Mouse (Mus musculus): ENCODE measurements around the gene Coq8b.

The Coq8b gene

DNA sequence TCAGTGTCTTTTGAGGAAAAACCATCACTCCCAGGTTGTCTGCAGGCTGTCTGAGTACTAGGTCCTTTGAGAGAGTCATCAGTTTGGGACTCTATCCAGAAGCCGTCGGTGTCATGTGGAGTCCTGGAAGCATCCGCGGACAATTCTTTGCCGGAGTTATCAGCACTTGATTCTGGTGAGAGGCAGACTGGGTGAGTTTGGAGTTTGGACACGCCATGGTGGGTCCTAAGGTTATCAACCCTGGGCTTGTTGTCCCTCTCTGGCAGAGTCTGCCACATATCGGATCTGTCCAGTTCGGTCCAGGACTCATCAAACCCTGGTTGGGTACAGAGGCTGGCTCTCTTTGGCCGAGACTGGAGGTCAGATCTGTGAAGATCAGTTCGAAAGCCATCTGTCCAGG lies 5.1 kb upstream of the Coq8b start:
- in situ Hi-C loops (cut with MboI, MseI), result loop anchor here in 1 of 2 experiments (25.0 kb wide), 1 partner anchor 1965 kb away; the partner anchor contains the start of genes Cic and Erf

DNA sequence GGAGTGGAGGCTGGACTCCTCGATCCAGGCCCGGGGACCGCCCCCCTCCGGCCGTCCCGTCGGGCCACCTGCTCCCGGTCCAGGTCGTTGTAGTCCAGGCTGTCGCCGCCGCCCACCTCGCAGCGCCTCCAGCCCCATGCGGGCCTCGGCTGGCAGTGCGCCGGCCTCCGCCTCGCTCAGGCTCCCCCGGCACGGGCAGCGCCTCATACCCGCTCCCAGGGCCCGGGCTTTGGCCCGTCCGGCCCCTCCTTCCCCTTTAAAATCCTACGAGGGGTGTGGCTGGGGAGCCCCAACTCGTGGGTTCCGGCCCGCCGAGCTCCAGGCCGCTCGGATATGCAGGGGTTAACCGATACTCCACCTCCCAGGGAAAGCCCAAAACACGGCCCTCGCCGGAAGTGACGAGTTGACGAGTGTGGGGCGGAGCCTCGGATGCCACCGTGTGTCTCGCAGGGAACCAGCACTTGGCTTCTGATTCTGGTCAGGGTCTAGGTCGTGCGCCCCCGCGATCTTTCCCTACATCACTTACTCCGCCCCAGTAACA lies 4.5 kb upstream of the Coq8b start, which contains the start of gene Itpkc:
Gene Itpkc (minus strand): TSS at position 381 of the 541 bp plus-strand sequence.
- in situ Hi-C loops (cut with MboI, MseI), result loop anchor here in 1 of 2 experiments (25.0 kb wide), 1 partner anchor 1966 kb away; the partner anchor contains the start of genes Cic and Erf

DNA sequence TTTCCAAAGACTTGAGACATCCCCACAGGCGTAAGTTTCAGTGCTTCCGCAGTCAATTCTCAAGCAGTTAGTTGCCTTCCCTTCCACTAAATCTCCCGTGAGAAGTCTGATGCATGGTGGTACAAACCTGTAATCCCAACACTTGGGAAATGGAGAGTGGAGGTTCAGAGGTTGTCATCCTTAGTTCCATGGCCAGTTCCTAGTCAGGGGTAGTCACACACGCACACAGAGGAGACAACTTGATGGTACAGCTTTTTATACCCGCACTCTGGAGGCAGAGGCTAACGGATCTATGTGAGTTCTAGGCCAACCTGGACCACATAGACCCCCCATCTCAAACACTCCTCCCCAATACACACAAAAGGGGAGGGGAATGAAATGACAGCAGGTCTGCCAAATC lies 4.0 kb upstream of the Coq8b start:
- in situ Hi-C loops (cut with MboI, MseI), result loop anchor here in 1 of 2 experiments (25.0 kb wide), 1 partner anchor 1967 kb away; the partner anchor contains the start of genes Cic and Erf

DNA sequence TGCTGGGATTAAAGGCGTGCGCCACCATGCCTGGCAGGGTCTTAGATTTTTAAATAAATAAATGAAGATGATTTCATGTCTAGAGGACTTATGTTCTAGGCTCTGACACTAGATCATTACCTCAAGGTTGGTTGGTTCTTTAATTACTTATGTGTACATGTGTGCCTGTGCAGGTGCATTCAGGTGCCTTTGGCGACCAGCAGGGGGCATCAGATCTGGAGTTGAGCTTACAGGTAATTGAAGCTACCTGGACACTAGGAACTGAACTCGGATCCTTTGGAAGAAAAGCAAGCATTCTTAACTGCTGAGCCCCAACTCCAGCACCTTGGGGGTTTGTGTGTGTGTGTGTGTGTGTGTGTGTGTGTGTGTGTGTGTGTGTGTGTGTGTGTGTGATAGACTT lies 2.0 kb upstream of the Coq8b start:
- in situ Hi-C loops (cut with MboI, MseI), result loop anchor here in 1 of 2 experiments (25.0 kb wide), 1 partner anchor 1968 kb away; the partner anchor contains the start of genes Cic and Erf

DNA sequence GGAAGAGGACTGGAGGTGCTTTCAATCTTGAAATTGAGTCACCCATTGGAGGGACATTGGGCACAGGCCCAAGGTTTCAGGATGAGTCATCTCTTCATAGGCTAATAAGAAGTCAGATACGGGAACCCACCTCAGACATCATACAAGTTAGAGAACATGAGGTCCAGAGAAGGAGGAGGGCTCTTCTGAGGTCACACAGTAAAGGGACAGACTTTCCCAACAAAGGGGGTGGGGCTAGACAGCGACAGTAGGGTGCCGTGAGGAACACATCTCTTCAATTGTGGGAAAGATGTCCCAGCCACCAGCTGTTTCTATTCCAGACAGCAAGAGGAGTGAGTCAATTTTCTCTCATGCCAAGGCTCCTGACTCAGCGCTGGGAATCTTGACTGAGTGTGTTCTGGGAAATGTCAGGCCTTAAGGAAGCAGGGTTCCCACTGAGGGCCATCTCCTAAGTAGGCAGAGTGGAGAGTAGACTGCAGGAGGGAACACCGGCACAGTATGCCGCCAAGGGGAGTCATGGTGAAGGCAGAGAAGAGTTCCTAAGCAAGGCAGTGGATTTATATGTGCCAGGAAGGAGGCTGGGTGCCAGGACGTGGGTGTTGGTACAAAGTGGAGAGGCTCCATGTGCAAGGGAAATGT lies 1.0 kb upstream of the Coq8b start:
- in situ Hi-C loops (cut with MboI, MseI), result loop anchor here in 1 of 2 experiments (25.0 kb wide), 1 partner anchor 1970 kb away; the partner anchor contains the start of genes Cic and Erf

DNA sequence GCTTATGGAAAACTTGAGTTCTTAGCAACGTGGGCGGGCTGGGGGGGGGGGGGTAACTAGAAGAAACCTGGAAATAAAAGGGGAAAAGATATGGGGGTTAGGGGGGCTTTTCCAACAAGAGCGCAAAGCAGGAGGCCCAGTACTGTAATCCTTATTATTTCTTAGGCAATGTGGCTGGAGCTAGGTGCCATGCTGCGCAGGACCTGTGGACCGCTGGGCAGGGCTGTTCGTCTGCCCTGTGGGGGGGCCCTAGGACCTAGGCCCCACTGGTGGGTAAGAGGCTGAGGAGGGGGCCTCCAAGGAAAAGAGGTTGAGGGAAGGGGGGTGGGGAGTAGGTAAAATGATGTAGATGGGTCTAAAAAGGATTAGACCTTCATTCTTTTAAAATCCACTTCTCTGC lies 477 bp downstream of the Coq8b start:
- in situ Hi-C loops (cut with MboI, MseI), result loop anchor here in 1 of 2 experiments (25.0 kb wide), 1 partner anchor 1971 kb away; the partner anchor contains the start of genes Cic and Erf

DNA sequence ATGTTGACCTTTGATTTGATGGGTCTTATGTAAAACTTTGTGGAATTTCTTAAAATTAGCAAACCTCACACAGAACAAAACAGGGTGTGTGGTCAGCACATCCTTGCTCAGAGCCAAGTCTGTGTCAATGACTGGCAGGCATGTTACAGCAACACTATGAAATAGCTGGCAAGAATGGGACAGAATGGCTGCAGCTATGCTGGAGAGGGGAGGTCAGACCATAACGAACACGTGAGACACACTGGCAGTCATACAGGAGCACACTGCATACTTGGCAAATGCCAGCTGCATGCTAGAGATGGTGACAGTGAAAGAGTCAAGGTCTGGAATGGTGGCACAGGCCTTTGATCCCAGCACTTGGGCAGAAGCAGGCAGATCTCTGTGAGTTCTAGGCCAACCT lies 2.9 kb downstream of the Coq8b start:
- in situ Hi-C loops (cut with MboI, MseI), result loop anchor here in 1 of 2 experiments (25.0 kb wide), 1 partner anchor 1973 kb away; the partner anchor contains the start of genes Cic and Erf

DNA sequence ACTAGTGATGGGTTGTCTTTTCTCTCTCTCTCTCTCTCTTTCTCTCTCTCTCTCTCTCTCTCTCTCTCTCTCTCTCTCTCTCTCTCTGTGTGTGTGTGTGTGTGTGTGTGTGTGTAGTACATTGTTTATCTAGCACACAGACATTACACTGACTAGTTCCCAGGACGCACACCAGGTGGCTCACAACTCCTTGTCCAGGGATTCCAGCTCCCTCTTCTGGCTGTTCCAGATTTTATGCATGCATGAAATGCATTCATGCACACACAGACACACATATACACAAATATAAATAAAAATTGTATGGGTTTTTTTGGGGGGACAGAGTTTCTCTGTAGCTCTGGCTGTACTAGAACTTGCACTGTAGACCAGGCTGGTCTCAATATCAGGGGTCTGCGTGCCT lies 4.7 kb downstream of the Coq8b start:
- in situ Hi-C loops (cut with MboI, MseI), result loop anchor here in 1 of 2 experiments (25.0 kb wide), 1 partner anchor 1975 kb away; the partner anchor contains the start of genes Cic and Erf

DNA sequence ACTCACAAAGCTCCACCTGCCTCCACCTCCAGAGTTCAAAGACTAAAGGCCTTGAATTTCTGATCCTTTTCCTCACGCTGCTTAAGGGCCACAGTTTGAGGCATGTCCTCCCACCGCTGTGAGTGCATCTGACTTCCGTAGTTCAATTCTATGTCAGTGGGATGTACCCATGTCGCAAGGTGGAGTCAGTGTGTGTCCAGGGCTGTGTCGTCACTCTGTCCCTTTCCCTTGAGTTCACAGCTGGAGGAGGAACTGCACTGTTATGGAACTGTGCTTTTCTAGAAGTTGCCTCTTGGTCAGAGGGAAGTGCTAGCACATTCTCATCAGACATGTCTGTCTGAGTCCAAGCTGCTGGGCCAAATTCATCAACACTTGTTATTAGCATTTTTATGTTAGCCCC lies 5.7 kb downstream of the Coq8b start:
- in situ Hi-C loops (cut with MboI, MseI), result loop anchor here in 1 of 2 experiments (25.0 kb wide), 1 partner anchor 1976 kb away; the partner anchor contains the start of genes Cic and Erf

DNA sequence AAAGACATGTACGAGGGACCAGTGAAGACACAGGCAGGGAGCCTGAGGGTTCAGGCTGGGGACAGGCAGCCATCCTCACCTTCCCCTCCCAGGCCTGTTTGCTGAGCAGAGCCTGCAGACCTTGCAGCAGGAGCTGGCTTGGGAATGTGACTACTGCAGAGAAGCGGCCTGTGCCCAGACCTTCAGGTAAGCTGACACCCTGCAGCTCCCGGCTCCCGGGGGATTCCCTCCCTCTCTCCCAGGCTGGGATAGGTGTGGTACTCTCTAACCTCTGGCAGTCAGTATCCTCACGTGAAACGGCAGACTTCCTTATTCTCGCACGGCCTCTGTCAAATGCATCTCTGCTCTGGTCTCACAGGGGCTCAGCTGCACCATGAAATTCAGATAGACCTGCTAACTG lies 10.4 kb downstream of the Coq8b start:
- in situ Hi-C loops (cut with MboI, MseI), result loop anchor here in 1 of 2 experiments (5.0 to 25.0 kb wide), 2 partner anchors 79 to 1981 kb away; partner anchors contain the start of genes Cic and Erf

DNA sequence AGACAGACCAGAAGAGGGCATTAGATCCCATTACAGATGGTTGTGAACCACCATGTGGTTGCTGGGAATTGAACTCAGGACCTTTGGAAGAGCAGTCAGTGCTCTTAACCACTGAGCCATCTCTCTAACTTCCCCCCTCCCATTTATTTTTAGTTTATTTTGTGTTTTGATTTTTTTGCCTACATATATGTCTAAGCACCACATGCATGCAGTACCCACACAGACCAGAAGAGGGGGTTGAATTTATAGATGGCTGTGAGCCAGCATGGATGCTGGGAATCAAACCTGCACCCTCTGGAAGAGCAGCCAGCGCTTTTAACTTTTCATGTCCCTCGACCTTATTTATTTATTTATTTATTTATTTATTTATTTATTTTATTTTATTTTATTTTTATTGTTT lies 11.3 kb downstream of the Coq8b start:
- in situ Hi-C loops (cut with MboI, MseI), result loop anchor here in 1 of 2 experiments (5.0 to 25.0 kb wide), 2 partner anchors 78 to 1982 kb away; partner anchors contain the start of genes Cic and Erf

DNA sequence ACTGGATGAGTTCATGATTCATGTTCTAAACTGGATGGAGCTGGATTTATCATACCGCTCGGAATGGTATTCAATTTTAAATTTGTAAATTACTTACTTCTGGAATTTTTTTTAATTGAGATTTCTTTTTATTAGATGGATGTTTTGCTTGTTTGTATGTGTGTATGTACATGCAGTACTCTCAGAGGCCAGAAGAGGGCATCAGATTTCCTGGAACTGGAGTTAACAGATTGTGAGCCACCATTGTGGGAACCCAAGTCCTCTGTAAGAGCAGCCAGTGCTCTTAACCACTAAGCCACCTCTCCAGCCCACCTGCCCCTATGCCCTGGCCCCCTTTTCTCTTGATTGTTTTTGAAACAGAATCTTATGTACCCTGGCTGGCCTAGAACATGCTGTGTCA lies 16.3 kb downstream of the Coq8b start:
- in situ Hi-C loops (cut with MboI, MseI), result loop anchor here in 1 of 2 experiments (25.0 kb wide), 1 partner anchor 1987 kb away; the partner anchor contains the start of genes Cic and Erf

DNA sequence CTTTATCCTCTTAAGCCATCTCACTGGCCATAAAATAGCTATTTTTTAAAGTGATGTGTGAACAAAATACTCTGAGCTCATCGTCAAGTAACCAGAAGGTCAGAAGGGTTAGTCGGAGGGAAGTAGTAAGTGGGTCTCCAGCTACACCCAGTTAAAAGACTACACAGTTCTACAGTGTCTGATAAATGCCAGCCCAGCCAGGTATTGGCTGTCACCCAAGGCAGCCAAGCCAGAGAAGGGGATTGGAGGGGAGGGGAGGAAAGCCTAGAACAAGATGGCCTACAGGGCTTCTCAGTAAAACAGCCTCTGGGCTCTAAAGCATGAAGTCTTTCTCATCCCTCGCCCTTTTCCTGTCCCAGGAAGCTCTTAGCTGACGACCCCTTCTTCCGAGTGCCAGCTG lies 17.1 kb downstream of the Coq8b start:
- in situ Hi-C loops (cut with MboI, MseI), result loop anchor here in 1 of 2 experiments (25.0 kb wide), 1 partner anchor 1988 kb away; the partner anchor contains the start of genes Cic and Erf

DNA sequence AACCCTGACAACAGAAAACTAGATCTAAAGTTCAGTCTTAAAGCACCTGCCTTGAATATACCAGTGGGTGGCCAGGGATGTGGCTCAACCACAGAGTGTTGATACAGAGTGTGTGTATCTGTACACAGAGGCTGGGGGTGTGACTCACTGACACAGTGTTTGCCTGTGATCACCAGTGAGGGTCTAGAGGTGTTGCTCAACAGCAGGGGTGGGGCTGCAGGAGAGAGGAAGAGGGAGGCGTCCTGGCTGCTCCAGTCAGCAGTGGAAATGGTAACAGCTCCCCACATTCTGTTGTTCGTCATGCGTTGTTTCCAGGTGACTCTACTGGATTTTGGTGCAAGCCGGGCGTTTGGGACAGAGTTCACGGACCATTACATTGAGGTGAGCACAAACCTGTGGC lies 19.1 kb downstream of the Coq8b start:
- in situ Hi-C loops (cut with MboI, MseI), result no loop called here

DNA sequence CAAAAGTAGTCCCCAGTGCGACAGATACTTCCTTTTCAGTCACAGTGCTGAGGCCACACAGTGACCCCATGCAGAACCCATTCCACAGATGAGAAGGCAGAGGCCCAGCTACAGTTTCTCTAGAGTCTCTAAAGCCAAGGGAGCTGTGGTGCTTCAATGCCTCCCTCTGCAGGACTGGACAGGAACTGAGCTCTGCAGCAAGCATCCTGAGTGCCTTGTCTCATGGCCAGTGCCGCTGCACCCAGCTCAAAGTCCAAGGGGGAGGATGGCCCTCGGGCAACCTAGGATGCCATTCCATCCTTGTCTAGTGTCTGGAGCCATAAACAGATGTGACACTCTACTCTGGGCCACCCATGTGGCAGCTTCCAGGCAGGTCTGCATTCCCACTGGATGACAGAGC lies 22.9 kb downstream of the Coq8b start:
- in situ Hi-C loops (cut with MboI, MseI), result no loop called here

DNA sequence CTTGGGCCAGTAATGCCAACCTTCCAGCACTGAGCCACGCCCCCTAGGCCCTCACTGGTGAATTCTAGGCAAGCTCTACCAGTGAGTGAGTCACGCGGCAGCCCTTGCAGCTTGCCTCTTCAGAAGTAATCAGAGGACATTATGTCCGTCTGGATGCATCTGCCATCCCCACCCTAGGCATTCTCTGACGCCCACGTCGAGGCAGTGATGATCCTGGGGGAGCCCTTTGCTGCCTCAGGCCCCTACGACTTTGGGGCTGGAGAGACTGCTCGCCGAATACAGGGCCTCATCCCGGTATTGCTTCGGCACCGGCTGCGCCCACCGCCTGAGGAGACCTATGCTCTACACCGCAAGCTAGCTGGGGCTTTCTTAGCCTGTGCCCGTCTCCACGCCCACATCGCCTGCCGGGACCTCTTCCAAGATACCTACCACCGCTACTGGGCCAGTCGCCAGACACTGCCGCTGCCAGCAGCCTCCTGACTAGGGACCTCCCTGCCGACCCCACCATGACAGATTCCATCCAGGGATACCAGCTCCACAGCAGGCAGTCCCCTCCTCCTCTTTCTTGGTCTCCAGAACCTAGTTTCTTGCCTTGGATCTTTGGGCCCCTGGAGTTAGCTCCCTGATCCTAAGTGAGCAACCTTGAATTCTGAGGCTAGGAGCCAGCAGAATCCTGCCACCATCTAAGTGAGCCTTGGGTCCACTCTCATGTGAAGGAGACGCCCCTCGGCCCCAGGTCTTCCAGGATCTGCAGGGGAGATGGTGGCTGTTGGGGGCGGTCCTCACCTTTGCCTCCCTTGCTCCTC lies 24.4 kb downstream of the Coq8b start:
- in situ Hi-C loops (cut with MboI, MseI), result no loop called here

DNA sequence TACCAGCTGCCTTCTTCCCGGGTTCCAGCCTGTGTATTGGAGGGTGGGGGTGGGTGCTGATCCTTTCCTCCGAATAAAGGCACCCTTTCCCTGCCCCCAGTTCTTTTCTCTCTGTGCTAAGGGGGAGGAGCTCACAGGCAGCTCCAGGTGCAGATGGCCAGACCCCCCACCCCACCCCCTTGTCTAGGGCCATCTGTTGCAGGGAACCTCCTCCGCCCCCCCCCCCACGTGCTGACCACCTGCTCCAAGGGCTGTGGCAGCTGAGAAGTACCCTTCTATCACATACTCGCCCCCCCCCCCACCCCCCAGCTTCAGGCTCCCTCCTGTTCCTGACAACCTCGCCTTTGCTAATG lies 25.0 kb downstream of the Coq8b start:
- in situ Hi-C loops (cut with MboI, MseI), result no loop called here

DNA sequence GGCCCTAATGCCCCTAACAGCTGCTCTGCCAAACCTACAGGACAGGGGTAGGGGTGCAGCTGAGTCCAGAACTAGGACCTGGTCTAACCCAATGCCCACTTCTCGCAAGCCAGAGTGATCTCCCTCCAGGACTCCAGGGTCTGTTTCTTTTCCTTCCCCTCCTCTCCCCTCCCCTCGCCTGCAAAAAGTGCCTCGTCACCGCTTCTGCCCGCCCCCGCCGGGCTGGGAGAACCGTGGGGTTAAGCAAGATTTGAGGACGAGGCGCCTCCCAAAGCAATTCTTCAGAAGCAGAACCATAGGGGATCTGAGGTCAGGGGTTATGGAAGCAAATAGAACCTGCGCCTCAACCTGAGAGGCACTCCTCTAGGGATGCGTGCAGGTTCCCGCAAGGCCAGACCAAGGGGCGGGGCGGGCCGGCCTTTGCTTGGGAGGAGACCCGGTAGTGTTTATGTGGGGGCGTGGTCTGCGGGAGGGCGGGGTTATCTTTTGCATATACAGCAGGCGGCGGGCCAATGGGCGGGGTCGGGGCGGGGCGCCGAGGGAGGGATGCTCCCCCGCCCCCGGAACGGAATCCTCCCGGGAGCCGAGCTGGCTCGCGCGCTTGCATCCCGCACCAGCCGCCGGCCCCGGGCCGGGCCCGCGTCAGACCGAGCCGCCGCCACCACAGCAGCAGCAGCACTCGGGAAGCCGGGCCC lies 25.5 kb downstream of the Coq8b start, which contains the start of gene Numbl:
Gene Numbl (plus strand): TSS at position 229 of the 695 bp plus-strand sequence.
- in situ Hi-C loops (cut with MboI, MseI), result no loop called here

DNA sequence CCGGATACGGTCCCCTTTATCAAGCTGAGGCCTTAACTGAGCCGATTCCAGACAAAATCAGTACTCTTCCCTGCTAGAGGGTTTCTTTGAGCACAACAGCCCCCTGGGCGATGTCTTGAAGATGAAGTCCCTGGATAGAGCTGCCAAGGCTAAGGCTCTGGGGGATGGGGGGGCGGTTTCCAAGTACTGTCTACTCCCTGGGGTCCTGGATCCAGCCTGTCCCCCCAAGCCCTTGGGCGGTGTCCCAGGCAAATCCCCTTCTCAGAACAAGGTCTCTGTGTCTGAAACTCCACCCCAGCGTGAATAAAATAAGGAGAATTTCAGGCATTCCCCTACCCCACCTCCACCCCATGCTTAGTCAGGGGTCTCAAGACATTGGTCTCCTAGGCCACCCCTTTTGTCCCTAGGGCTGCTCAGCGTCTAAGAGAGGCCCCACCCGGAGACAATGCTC lies 26.5 kb downstream of the Coq8b start:
- in situ Hi-C loops (cut with MboI, MseI), result no loop called here

DNA sequence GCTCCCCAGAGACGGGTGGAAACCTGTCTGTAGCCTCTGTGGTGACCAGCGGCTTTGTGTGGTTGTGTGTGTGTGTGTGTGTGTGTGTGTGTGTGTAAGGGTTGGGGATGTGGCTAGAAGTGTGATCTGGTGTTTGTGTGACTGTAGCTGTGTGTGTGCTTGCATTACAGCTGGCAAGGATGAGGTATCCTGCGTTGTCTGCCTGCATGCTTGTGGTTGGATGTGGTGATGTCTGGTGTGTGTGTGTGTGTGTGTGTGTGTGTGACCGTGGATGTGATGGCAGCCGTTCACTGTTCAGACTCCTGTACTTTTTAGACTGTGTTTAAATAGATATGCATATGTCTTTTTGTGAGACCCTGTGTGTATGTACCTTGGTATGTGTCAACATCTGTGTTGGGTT lies 26.9 kb downstream of the Coq8b start:
- in situ Hi-C loops (cut with MboI, MseI), result no loop called here

DNA sequence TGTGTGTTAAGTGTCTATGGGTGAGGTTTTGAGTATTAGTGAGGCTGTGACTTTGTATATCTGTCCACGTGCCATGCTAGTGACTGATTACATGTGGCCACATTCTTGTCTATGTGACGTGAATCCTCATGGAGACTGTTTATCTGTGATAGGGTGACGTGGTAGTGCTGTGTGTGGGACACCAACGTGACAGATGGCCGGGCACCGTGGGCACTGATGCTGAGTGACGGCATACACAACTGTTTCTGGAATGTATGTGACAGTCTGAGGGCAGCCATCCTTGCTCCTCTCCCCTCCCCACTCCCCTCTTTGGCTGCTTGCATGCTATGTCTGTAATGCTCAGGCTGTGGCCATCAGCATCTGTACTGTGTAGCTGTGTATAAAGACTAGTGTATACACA lies 28.0 kb downstream of the Coq8b start:
- in situ Hi-C loops (cut with MboI, MseI), result no loop called here

All from T-helper 17 cell (primary cell).